Mouse (Mus musculus): Measurements from ENCODE around the gene Chil4. TPM values are rescaled to one million over a fixed set of nuclear protein-coding genes. Genes with fewer than 3 reads are reported as not detected.
"Not testable (repeated sequence)": the region's sequence is repeated elsewhere in the genome, so short reads cannot be mapped to it uniquely, and the experiment has no call there.

Gene Chil4
- polyA plus RNA-seq, 1 experiment, result not detected

DNA sequence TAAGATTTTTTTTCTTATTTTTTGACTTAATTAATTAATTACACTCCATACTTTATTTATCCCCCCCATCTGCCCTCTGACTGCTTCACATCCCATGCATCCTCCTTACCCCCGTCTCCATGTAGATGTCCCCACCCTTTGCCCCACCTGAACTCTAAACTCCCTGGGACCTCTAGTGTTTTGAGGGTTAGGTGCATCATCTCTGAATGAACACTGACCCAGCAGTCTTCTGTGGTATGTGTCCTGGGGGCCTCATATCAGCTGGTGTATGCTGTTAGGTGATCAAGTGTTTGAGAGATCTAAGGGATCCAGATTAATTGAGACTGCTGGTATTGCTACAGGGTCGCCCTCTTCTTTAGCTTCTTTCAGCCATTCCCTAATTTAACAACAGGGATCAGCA, 31.3 kb downstream of the Chil4 start:
- H3K4me1 ChIP-seq (ENCODE audit: control insufficient read depth, insufficient read depth, low read length), result no peaks in the 10 kb centered on the region
- no peak overlapping the region for H3K4me3 ChIP-seq (ENCODE audit: control insufficient read depth, low read depth, low read length)
- no peaks in the 10 kb centered on the region for H3K36me3 ChIP-seq (ENCODE audit: control insufficient read depth, insufficient read depth, low read length)
- TF ChIP-seq CTCF (IDR thresholded peaks at IDR 0.05; ENCODE audit: control insufficient read depth, insufficient read depth, insufficient replicate concordance, low read depth, low read length) (no peak), POLR2A (IDR thresholded peaks at IDR 0.05; ENCODE audit: control insufficient read depth, low read depth, low read length) (no peak)
- H3K27me3 ChIP-seq (ENCODE audit: control insufficient read depth, insufficient read depth, low read length), result no peaks in the 10 kb centered on the region
- H3K27ac ChIP-seq (ENCODE audit: control insufficient read depth, insufficient read depth, low read depth, low read length), result no peak overlapping the region

DNA sequence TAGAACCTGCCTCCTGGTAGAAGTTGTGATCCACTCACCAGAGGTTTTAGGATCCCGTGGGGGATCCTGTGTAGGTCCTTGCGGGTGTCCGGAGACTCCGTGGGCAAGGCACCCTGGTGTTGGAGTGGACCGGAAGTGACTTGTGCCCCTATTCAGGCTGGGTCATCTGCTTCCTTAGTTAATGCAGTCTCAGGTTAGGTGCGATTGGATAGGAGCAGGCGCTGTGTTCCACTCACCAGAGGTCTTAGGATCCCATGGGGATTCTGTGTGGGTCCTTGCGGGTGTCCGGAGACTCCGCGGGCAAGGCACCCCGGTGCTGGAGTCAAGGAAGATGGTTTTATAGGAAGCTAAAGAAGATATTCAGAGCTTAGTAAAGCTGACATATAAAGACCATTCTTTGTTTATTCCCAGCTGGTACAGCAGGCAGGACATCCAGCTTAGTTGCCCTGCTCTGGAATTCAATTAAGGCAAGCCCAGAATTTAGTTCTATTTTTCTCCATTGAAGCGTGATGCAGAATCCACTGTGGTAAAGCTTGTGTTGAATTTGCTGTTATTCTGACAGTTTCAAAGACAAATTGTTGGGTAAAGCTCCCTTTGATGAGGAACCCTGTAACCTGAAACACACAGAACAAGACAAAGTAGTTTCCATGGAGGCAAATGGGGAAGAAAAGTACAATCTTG, 41.7 kb downstream of the Chil4 start:
- Histone ChIP-seq H3K4me1 (ENCODE audit: control insufficient read depth, insufficient read depth, low read length) (no peaks in the 10 kb centered on the region), H3K27me3 (ENCODE audit: control insufficient read depth, insufficient read depth, low read length) (no peaks in the 10 kb centered on the region), H3K27ac (ENCODE audit: control insufficient read depth, insufficient read depth, low read depth, low read length) (no peak overlapping the region), H3K4me3 (ENCODE audit: control insufficient read depth, low read depth, low read length) (no peak overlapping the region), H3K36me3 (ENCODE audit: control insufficient read depth, insufficient read depth, low read length) (no peaks in the 10 kb centered on the region)
- TF ChIP-seq POLR2A (IDR thresholded peaks at IDR 0.05; ENCODE audit: control insufficient read depth, low read depth, low read length), result no peak
- no peak for TF ChIP-seq CTCF (IDR thresholded peaks at IDR 0.05; ENCODE audit: control insufficient read depth, insufficient read depth, insufficient replicate concordance, low read depth, low read length)

GRCm38 (mm10) chr3:106174971-106175370, 44.3 kb downstream of the Chil4 start:
- not testable (repeated sequence) for H3K4me1 ChIP-seq (ENCODE audit: control insufficient read depth, insufficient read depth, low read length); H3K27ac ChIP-seq (ENCODE audit: control insufficient read depth, insufficient read depth, low read depth, low read length); H3K36me3 ChIP-seq (ENCODE audit: control insufficient read depth, insufficient read depth, low read length); H3K4me3 ChIP-seq (ENCODE audit: control insufficient read depth, low read depth, low read length); H3K27me3 ChIP-seq (ENCODE audit: control insufficient read depth, insufficient read depth, low read length)

GRCm38 (mm10) chr3:106172506-106172905, 46.8 kb downstream of the Chil4 start:
- H3K27ac ChIP-seq (ENCODE audit: control insufficient read depth, insufficient read depth, low read depth, low read length); H3K4me1 ChIP-seq (ENCODE audit: control insufficient read depth, insufficient read depth, low read length); H3K27me3 ChIP-seq (ENCODE audit: control insufficient read depth, insufficient read depth, low read length); H3K4me3 ChIP-seq (ENCODE audit: control insufficient read depth, low read depth, low read length); H3K36me3 ChIP-seq (ENCODE audit: control insufficient read depth, insufficient read depth, low read length): not testable (repeated sequence)

DNA sequence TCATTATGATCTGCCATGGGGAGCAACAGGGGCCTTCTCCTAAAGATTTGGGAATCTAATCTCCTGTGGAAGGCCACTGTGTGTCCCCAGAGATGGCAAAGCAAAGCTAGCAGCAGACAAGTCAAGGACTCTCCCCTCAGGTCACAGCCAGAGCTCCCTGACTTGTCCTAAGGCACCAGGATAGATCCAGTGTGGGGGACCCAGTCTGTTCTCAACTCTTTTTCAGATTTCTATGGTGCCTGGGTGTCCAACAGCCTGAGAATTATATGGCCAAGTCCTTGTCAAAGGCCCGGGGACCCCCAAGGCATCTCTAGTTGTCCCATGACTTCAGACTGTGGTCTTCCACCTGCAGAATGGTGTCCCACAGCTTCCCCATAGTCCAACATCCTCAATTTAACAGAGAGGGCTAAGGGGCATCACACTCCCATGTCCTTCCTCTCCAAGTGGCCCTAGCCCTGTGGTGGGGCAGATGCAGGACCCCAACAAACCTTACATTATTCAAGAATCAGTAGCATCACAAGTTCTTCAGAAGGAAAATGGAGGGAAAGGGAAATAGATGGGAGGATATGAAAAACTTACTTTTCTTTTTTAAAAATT, 48.1 kb downstream of the Chil4 start:
- TF ChIP-seq CTCF (IDR thresholded peaks at IDR 0.05; ENCODE audit: control insufficient read depth, insufficient read depth, insufficient replicate concordance, low read depth, low read length), result no peak
- TF ChIP-seq POLR2A (IDR thresholded peaks at IDR 0.05; ENCODE audit: control insufficient read depth, low read depth, low read length), result no peak
- Histone ChIP-seq H3K36me3 (ENCODE audit: control insufficient read depth, insufficient read depth, low read length) (no peaks in the 10 kb centered on the region), H3K4me3 (ENCODE audit: control insufficient read depth, low read depth, low read length) (no peak overlapping the region), H3K4me1 (ENCODE audit: control insufficient read depth, insufficient read depth, low read length) (no peaks in the 10 kb centered on the region), H3K27me3 (ENCODE audit: control insufficient read depth, insufficient read depth, low read length) (0 out of 2 replicates have a peak, but pooled peaks cover 3% of the 10 kb centered on the region), H3K27ac (ENCODE audit: control insufficient read depth, insufficient read depth, low read depth, low read length) (no peak overlapping the region)

DNA sequence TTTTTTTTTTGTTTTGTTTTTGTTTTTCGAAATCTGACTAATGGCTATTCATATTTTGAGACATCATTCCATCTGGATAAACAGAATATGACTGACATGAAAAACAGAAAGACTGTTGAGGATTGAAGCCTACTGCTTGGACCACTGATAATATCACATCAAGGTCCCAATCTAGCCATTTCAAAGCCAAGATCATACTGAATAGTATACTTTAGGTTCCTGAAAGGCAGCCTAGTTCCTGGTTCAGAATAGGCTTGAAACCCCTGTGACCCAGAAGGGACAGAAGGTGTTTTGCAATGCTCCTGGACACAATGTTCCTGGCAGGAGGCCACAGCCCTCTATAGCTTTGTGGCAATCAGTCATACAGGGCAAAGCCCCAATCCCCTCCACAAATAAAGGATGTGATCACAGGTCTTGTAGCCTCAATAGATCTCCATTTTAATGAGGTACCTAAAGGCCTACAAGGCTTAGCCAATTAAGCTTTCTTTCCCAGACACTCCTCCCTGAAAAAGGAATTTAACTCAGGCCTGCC, 48.7 kb downstream of the Chil4 start:
- H3K27ac ChIP-seq (ENCODE audit: control insufficient read depth, insufficient read depth, low read depth, low read length), result no peak overlapping the region
- H3K4me3 ChIP-seq (ENCODE audit: control insufficient read depth, low read depth, low read length), result no peak overlapping the region
- 0 out of 2 replicates have a peak, but pooled peaks cover 3% of the 10 kb centered on the region for H3K27me3 ChIP-seq (ENCODE audit: control insufficient read depth, insufficient read depth, low read length)
- TF ChIP-seq POLR2A (IDR thresholded peaks at IDR 0.05; ENCODE audit: control insufficient read depth, low read depth, low read length) (no peak), CTCF (IDR thresholded peaks at IDR 0.05; ENCODE audit: control insufficient read depth, insufficient read depth, insufficient replicate concordance, low read depth, low read length) (no peak)
- no peaks in the 10 kb centered on the region for H3K36me3 ChIP-seq (ENCODE audit: control insufficient read depth, insufficient read depth, low read length)
- no peaks in the 10 kb centered on the region for H3K4me1 ChIP-seq (ENCODE audit: control insufficient read depth, insufficient read depth, low read length)

DNA sequence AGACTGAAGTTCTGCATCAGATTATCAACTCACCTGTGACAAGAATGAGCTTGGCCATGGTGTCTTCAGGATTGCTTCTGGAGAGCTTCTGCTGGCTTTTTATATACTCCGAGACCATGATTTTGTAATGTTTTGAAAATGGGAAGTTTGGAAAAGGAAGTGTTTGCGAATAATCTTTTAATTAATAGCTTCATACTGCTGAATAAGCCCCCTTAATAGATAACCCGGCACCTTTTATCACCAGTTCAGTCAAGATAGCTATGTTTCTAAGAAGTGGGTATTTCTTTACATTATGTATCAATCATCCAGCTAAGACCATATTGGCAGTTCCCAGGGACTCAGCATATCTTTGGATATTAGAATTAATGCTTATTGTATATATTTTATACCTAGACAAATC, 51.8 kb downstream of the Chil4 start, which contains the start of gene Chil3:
Gene Chil3, minus strand, starts transcription at position 101 of the 400 bp plus-strand sequence.
- H3K4me3 ChIP-seq (ENCODE audit: control insufficient read depth, low read depth, low read length), result no peak within 1 kb of the TSS
- no peak within 1 kb of the TSS for H3K27ac ChIP-seq (ENCODE audit: control insufficient read depth, insufficient read depth, low read depth, low read length)
- 0 out of 2 replicates have a peak, but pooled peaks cover 3% of the 10 kb centered on the region for H3K27me3 ChIP-seq (ENCODE audit: control insufficient read depth, insufficient read depth, low read length)
- TF ChIP-seq POLR2A (IDR thresholded peaks at IDR 0.05; ENCODE audit: control insufficient read depth, low read depth, low read length) (no peak), CTCF (IDR thresholded peaks at IDR 0.05; ENCODE audit: control insufficient read depth, insufficient read depth, insufficient replicate concordance, low read depth, low read length) (no peak)
- no peaks in the 10 kb centered on the region for H3K4me1 ChIP-seq (ENCODE audit: control insufficient read depth, insufficient read depth, low read length)
- no peaks in the 10 kb centered on the region for H3K36me3 ChIP-seq (ENCODE audit: control insufficient read depth, insufficient read depth, low read length)

All from testis, adult 2 months (tissue).